ENCODE assay signal across 26 mouse cellular contexts in genomic region chr6:54406116-54406515, GRCm38 (mm10). TPM values are rescaled to one million over a fixed set of nuclear protein-coding genes. Genes with fewer than 3 reads are reported as not detected.
A peak's percentile ranks its signal among the peaks of the same experiment; 100 is the strongest.
DNase-seq lines count a peak whose midpoint lies in the region; ATAC-seq and TF ChIP-seq lines count a peak whose summit lies in the region.
"Had no signal": no experiment of that assay in that cellular context is flagged by ENCODE, and none has a peak within 500 bp of the region (broad histone marks: within the 10 kb centered on the region; RNA-seq: fewer than 3 reads in every experiment).

No protein-coding gene starts in this region.

- no peaks in the 10 kb centered on the region for H3K9me3 ChIP-seq in forebrain, postnatal 0 days (ENCODE audit: low read length)
- H3K9me3 ChIP-seq in forebrain, embryonic 10.5 days, result no peaks in the 10 kb centered on the region
- no peaks in the 10 kb centered on the region for H3K9me3 ChIP-seq in lung, postnatal 0 days (ENCODE audit: low read length)
- H3K9me3 ChIP-seq: embryonic facial prominence, embryonic 12.5 days; forebrain, embryonic 12.5 days; heart, embryonic 15.5 days; intestine, embryonic 15.5 days had no signal

- no peak overlapping the region for H3K9ac ChIP-seq in forebrain, postnatal 0 days
- H3K9ac ChIP-seq in lung, postnatal 0 days (replicated peaks; ENCODE audit: low read depth), result no peak overlapping the region
- H3K9ac ChIP-seq: embryonic facial prominence, embryonic 12.5 days; forebrain, embryonic 12.5 days; heart, embryonic 15.5 days; hindbrain, embryonic 14.5 days; intestine, embryonic 15.5 days had no signal

- no peaks in the 10 kb centered on the region for H3K4me1 ChIP-seq in forebrain, postnatal 0 days (ENCODE audit: insufficient read depth)
- H3K4me1 ChIP-seq in forebrain, embryonic 10.5 days, result peaks cover 5% of the 10 kb centered on the region; the same call in 1 of the 2 replicates
- H3K4me1 ChIP-seq in lung, postnatal 0 days (ENCODE audit: insufficient read depth, low read depth, low read length), result no peaks in the 10 kb centered on the region
- H3K4me1 ChIP-seq in lung, adult 2 months (ENCODE audit: control insufficient read depth, insufficient read depth, low read length), result no peaks in the 10 kb centered on the region
- H3K4me1 ChIP-seq: embryonic facial prominence, embryonic 12.5 days; forebrain, embryonic 12.5 days; intestine, embryonic 15.5 days had no signal

- H3K36me3 ChIP-seq in forebrain, postnatal 0 days (ENCODE audit: insufficient read depth), result no peaks in the 10 kb centered on the region
- no peaks in the 10 kb centered on the region for H3K36me3 ChIP-seq in forebrain, embryonic 10.5 days (replicated peaks)
- no peaks in the 10 kb centered on the region for H3K36me3 ChIP-seq in lung, postnatal 0 days (ENCODE audit: insufficient read depth, low read length)
- H3K36me3 ChIP-seq: embryonic facial prominence, embryonic 12.5 days; forebrain, embryonic 12.5 days; G1E; heart, embryonic 15.5 days; intestine, embryonic 15.5 days had no signal

- H3K27ac ChIP-seq in forebrain, postnatal 0 days (ENCODE audit: low read depth, low read length), result no peak overlapping the region
- H3K27ac ChIP-seq in forebrain, embryonic 10.5 days, result no peak overlapping the region
- H3K27ac ChIP-seq in lung, postnatal 0 days (ENCODE audit: low read length), result no peak overlapping the region
- H3K27ac ChIP-seq: embryonic facial prominence, embryonic 12.5 days; forebrain, embryonic 12.5 days; heart, adult 2 months; heart, embryonic 15.5 days; hindbrain, embryonic 14.5 days; intestine, embryonic 15.5 days had no signal

- no peak for TF ChIP-seq POLR2A in lung, adult 2 months (IDR thresholded peaks at IDR 0.05; ENCODE audit: borderline replicate concordance, extremely low read depth, low read depth, low read length)

- H3K27me3 ChIP-seq in forebrain, postnatal 0 days (ENCODE audit: insufficient read depth, low read length), result no peaks in the 10 kb centered on the region
- no peaks in the 10 kb centered on the region for H3K27me3 ChIP-seq in forebrain, embryonic 10.5 days (ENCODE audit: poor library complexity, severe bottlenecking)
- H3K27me3 ChIP-seq in lung, postnatal 0 days (replicated peaks; ENCODE audit: insufficient read depth, low read length), result no peaks in the 10 kb centered on the region
- H3K27me3 ChIP-seq in Patski, result peaks cover 38% of the 10 kb centered on the region
- H3K27me3 ChIP-seq: embryonic facial prominence, embryonic 12.5 days; forebrain, embryonic 12.5 days; heart, embryonic 15.5 days; intestine, embryonic 15.5 days had no signal

- POLR2A ChIA-PET in Patski (lab: Charles Lee), result no interaction called here

- H3K4me2 ChIP-seq in forebrain, postnatal 0 days (ENCODE audit: low read depth), result no peak overlapping the region
- H3K4me2 ChIP-seq in lung, postnatal 0 days (replicated peaks; ENCODE audit: low read depth, low read length), result no peak overlapping the region
- H3K4me2 ChIP-seq: embryonic facial prominence, embryonic 12.5 days; forebrain, embryonic 12.5 days; heart, embryonic 11.5 days; heart, embryonic 15.5 days; hindbrain, embryonic 14.5 days; intestine, embryonic 15.5 days had no signal

- CTCF ChIA-PET in Patski (lab: Charles Lee), result no interaction called here

- in situ Hi-C loops in Patski (cut with MboI; ENCODE audit: low pct_unique_long_range_greater_than_20kb), result no loop called here

- DNase-seq in forebrain, postnatal 0 days, result no peak
- no peak for DNase-seq in forebrain, embryonic 10.5 days (ENCODE audit: extremely low spot score, low spot score)
- no peak for DNase-seq in lung, postnatal 0 days (ENCODE audit: low spot score)
- no peak for DNase-seq in lung, adult 2 months
- DNase-seq in Patski (ENCODE audit: low read depth, low spot score), result no peak
- DNase-seq in spleen, postnatal 4 days (ENCODE audit: low spot score in 2 of 2), result no peak
- no peak for DNase-seq in embryo, embryonic 11 days
- DNase-seq: adrenal gland, postnatal 10 days; B cell, adult 2 months; cerebellum, adult 11 months; cerebellum, adult 8-10 months; cerebellum, postnatal 14 days; gastrocnemius, postnatal 14 days; heart, adult 2 months; heart, postnatal 14 days had no signal

- WGBS in forebrain, postnatal 0 days, result 72% methylated on average over 5 of the region's 5 CpGs
- 92% methylated on average over 5 of the region's 5 CpGs for WGBS in forebrain, embryonic 10.5 days
- WGBS in lung, postnatal 0 days, result 90% methylated on average over 5 of the region's 5 CpGs
- WGBS in lung, adult 2 months, result 95% methylated on average over 5 of the region's 5 CpGs

- ATAC-seq in forebrain, postnatal 0 days, result no peak
- no peak for ATAC-seq in lung, postnatal 0 days
- ATAC-seq in Patski, result no peak
- ATAC-seq: CD4-positive, CD25-positive, alpha-beta regulatory T cell, adult 4 months; forebrain, embryonic 16.5 days; intestine, embryonic 15.5 days had no signal

- no peak overlapping the region for H3K4me3 ChIP-seq in forebrain, postnatal 0 days (ENCODE audit: low read depth, low read length)
- no peak overlapping the region for H3K4me3 ChIP-seq in forebrain, embryonic 10.5 days
- H3K4me3 ChIP-seq in lung, postnatal 0 days (ENCODE audit: low read depth, low read length), result no peak overlapping the region
- no peak overlapping the region for H3K4me3 ChIP-seq in lung, adult 2 months (replicated peaks; ENCODE audit: extremely low read depth, low read depth, low read length)
- H3K4me3 ChIP-seq: embryonic facial prominence, embryonic 12.5 days; forebrain, embryonic 12.5 days; heart, adult 2 months; heart, embryonic 15.5 days; intestine, embryonic 15.5 days had no signal

- 0 out of 2 replicates have a peak, but pooled peaks have one; percentile 13 for TF ChIP-seq CTCF in forebrain, postnatal 0 days (IDR thresholded peaks at IDR 0.05; ENCODE audit: low read depth)
- 0 out of 2 replicates have a peak, but pooled peaks have one; percentile 3 for TF ChIP-seq CTCF in lung, postnatal 0 days (IDR thresholded peaks at IDR 0.05)
- no peak for TF ChIP-seq CTCF in lung, adult 2 months (IDR thresholded peaks at IDR 0.05; ENCODE audit: insufficient read depth, low read length)
- TF ChIP-seq CTCF in Patski (IDR thresholded peaks at IDR 0.05), result peak; percentile 32

- TF ChIP-seq EP300 in lung, postnatal 0 days (IDR thresholded peaks at IDR 0.05), result no peak

RNA-seq across cellular contexts. Expression of gene Wipf3, which starts 23.3 kb away (rescaled TPM):
- total RNA-seq in forebrain, postnatal 0 days (2014; rRNA removed), result 6.5 and 7.6 TPM in 2 replicates
- 1.1 and 2.4 TPM in 2 replicates for polyA plus RNA-seq in forebrain, postnatal 0 days (2015; fragmentation: Nextera tagmentation; extraction: Ambion mirVana)
- polyA plus RNA-seq in forebrain, embryonic 10.5 days (2016; fragmentation: Nextera tagmentation; extraction: Ambion mirVana), result 0.72 and 0.90 TPM in 2 replicates
- 2.7 and 3.7 TPM in 2 replicates for polyA plus RNA-seq in lung, postnatal 0 days (2015; fragmentation: Nextera tagmentation; extraction: Ambion mirVana)
- polyA plus RNA-seq in lung, adult 2 months (2012; rRNA removed), result 4.6 and 5.0 TPM in 2 replicates
- polyA plus RNA-seq in Patski (2021), result 4.5 TPM
- total RNA-seq: common myeloid progenitor, adult 5-6 weeks; hematopoietic stem cell, adult 5-6 weeks had no signal
- polyA plus RNA-seq: CD4-positive, CD25-positive, alpha-beta regulatory T cell, adult 4 months; G1E had no signal
